Mouse (Mus musculus) midbrain, embryonic 10.5 days (tissue): ENCODE results near the gene Eif5a. TPM values are rescaled to one million over a fixed set of nuclear protein-coding genes. Genes with fewer than 3 reads are reported as not detected.
A peak's percentile ranks its signal among the peaks of the same experiment; 100 is the strongest.
"Not testable (repeated sequence)": the region's sequence is repeated elsewhere in the genome, so short reads cannot be mapped to it uniquely, and the experiment has no call there.

Experiments used
- DNase-seq: peaks from one replicate; pipeline ENCODE4 v3.0.0-alpha.2; 2017; ENCODE audit warnings: low spot score
- H3K27ac ChIP-seq: fragments of 300-500 bp; sonication (generic); replicated peaks from 2 replicates; pipeline ENCODE4 v1.5.1; 2016; ENCODE audit warnings: mild to moderate bottlenecking
- H3K27me3 ChIP-seq: fragments of 300-500 bp; sonication (generic); 2 replicates; pipeline ENCODE4 v1.6.1; 2016; ENCODE audit warnings: low read depth, mild to moderate bottlenecking; ENCODE audit not compliant: poor library complexity, severe bottlenecking
- H3K36me3 ChIP-seq: fragments of 300-500 bp; sonication (generic); 2 replicates; pipeline ENCODE4 v1.6.1; 2016; ENCODE audit warnings: mild to moderate bottlenecking, moderate library complexity
- H3K4me1 ChIP-seq: fragments of 300-500 bp; sonication (generic); 2 replicates; pipeline ENCODE4 v1.6.1; 2016
- H3K4me3 ChIP-seq: fragments of 300-500 bp; sonication (generic); 2 replicates; pipeline ENCODE4 v1.5.1; 2016; ENCODE audit warnings: mild to moderate bottlenecking, moderate library complexity
- H3K9me3 ChIP-seq: fragments of 300-500 bp; sonication (generic); replicated peaks from 2 replicates; pipeline ENCODE4 v1.6.1; 2016; ENCODE audit warnings: mild to moderate bottlenecking
- WGBS: fragments of 180-500 bp; shearing (Covaris S2); methylation state at CpG from one replicate; pipeline ENCODE4 v1.1.7; 2016; 5-methylcytosine and 5-hydroxymethylcytosine counted together
- polyA plus RNA-seq: library from polyadenylated mRNA; unstranded; fragments of >200 nt; fragmentation: Nextera tagmentation; extraction: Ambion mirVana; gene quantifications from 2 replicates; pipeline ENCODE4 v1.2.1, GENCODE M21; 2016

Eif5a gene
- polyA plus RNA-seq, 1 experiment from 2014 or later: 2,701 TPM

- H3K36me3 ChIP-seq, H3K4me3 ChIP-seq, DNase-seq, H3K9me3 ChIP-seq, H3K27ac ChIP-seq: not testable (repeated sequence)
- 89% methylated on average over 8 of the region's 8 CpGs for WGBS
- Histone ChIP-seq H3K27me3 (peaks cover 11% of the 10 kb centered on the region), H3K4me1 (peaks cover 13% of the 10 kb centered on the region)
Observed at GRCm38 (mm10) chr11:69930176-69930575, 8.4 kb upstream of the Eif5a start.

- DNase-seq: no peak
- Histone ChIP-seq H3K27me3 (peaks cover 6% of the 10 kb centered on the region), H3K36me3 (no peaks in the 10 kb centered on the region), H3K27ac (no peak overlapping the region), H3K9me3 (no peaks in the 10 kb centered on the region), H3K4me1 (peaks cover 10% of the 10 kb centered on the region; the same call in 1 of the 2 replicates), H3K4me3 (no peak overlapping the region)
- WGBS: 94% methylated on average over 4 of the region's 4 CpGs
Observed at GRCm38 (mm10) chr11:69929712-69930111, 8.0 kb upstream of the Eif5a start.

DNA sequence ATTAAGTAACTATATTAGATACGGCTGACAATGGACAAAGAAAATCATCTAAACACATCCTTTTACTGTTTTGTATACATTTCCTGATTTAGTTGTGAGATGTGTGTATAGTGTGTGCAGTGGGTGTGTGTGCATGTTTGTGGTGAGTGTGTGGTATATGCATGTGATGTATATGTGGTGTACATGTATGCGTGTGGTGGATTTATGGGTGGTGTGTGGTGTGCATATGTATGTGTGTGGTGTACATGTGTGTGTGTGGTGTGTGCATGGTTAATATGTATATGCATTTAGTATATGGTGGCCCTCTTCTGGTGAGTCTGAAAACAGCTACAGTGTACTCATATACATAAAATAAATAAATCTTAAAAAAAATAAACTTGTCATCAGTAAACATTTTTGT, 5.7 kb upstream of the Eif5a start:
- 96% methylated on average over 2 of the region's 2 CpGs for WGBS
- no peaks in the 10 kb centered on the region for H3K27me3 ChIP-seq
- no peak overlapping the region for H3K27ac ChIP-seq
- H3K36me3 ChIP-seq: no peaks in the 10 kb centered on the region
- no peak overlapping the region for H3K4me3 ChIP-seq
- no peaks in the 10 kb centered on the region for H3K9me3 ChIP-seq
- no peak for DNase-seq
- H3K4me1 ChIP-seq: peaks cover 6% of the 10 kb centered on the region

GRCm38 (mm10) chr11:69922796-69923195, 1.0 kb upstream of the Eif5a start:
- H3K27ac ChIP-seq: peak overlapping the region; percentile 99
- WGBS: 69% methylated on average over 3 of the region's 3 CpGs
- H3K36me3 ChIP-seq: peaks cover 19% of the 10 kb centered on the region
- H3K9me3 ChIP-seq: no peaks in the 10 kb centered on the region
- H3K4me1 ChIP-seq: peaks cover 32% of the 10 kb centered on the region
- peak overlapping the region; percentile 99 for H3K4me3 ChIP-seq
- no peaks in the 10 kb centered on the region for H3K27me3 ChIP-seq
- no peak for DNase-seq

- Histone ChIP-seq H3K27me3 (no peaks in the 10 kb centered on the region), H3K4me1 (peaks cover 36% of the 10 kb centered on the region), H3K4me3 (peak overlapping the region; percentile 99), H3K36me3 (peaks cover 26% of the 10 kb centered on the region), H3K27ac (peak overlapping the region; percentile 99), H3K9me3 (no peaks in the 10 kb centered on the region)
- DNase-seq: no peak
- WGBS: 5% methylated on average over 12 of the region's 12 CpGs
Observed at GRCm38 (mm10) chr11:69922012-69922756, 426 bp upstream of the Eif5a start.

DNA sequence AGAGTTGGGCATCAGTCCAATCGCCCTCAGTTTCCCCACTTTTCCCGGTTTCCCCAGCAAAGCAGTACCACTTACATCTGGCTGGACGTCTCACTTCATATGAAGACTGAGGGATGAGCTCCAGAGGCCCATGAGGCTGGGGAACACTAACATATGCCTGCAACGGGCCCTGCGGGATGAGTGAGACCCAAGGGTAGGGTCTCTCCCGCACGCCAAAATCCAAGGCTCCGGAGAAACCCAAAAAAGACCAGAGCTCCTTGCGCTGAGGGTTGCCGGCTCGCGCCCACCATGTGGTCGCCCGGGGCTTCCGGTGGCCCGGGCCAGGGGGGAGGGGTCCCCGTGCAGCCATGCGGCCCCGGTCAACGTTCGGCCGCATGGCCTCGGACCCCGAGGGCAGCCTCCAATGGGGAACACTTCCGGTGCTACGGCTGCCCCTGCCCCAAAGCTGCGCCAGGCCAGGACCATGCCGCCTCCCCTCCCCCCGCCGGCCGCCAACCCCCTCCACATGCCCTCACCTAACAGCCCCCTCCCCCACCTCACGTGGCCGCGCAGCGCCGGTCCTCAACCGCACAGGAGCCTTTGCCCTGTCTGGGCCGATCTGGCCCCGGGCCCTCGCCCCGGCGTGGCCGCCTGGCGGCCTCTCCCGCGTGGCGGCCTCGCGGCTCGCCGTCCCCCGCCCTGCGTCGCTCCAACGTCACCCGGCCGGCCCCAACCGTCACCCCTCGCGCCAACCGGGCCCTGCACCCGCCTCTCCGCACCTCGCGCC, 1.3 kb downstream of the Eif5a start:
- H3K36me3 ChIP-seq: peaks cover 43% of the 10 kb centered on the region
- WGBS: under 1% methylated on average over 63 of the region's 65 CpGs
- DNase-seq: peak; percentile 66
- peaks cover 54% of the 10 kb centered on the region for H3K4me1 ChIP-seq
- H3K4me3 ChIP-seq: peak overlapping the region; percentile 99
- peak overlapping the region; percentile 99 for H3K27ac ChIP-seq
- H3K27me3 ChIP-seq: no peaks in the 10 kb centered on the region
- no peaks in the 10 kb centered on the region for H3K9me3 ChIP-seq

DNA sequence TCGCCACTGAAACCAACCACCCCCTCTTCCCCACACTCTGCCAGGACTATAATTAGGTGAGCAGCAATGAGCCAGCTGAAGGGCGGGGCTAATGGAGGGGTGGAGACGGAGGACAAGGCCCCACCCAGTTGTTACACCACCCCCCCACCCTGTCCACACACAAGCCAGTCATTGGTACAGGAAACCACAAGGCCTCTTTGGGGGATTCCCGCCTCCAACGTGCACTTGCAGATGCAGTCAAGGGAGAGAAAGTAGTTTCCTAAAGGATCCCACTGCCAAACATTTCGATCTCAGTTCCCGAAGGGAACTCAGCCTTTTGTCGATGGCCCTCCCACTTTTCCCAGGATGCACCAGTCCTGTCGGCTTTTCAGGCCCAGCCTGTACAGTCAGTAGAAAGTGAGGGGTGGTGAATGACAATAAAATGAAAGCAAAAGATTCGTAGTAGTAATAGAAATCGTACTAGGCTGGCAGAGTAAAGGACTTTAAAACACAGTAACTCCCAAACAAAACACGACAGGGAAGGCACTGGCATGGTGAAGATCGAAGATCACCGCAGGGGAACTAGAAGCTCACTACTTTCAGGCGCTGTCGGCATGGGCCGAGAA, 2.0 kb downstream of the Eif5a start:
- DNase-seq: peak; percentile 50
- peak overlapping the region; percentile 99 for H3K27ac ChIP-seq
- H3K4me3 ChIP-seq: peak overlapping the region; percentile 99
- peaks cover 50% of the 10 kb centered on the region for H3K36me3 ChIP-seq
- peaks cover 61% of the 10 kb centered on the region for H3K4me1 ChIP-seq
- WGBS: 3% methylated on average over 17 of the region's 17 CpGs
- no peaks in the 10 kb centered on the region for H3K27me3 ChIP-seq
- no peaks in the 10 kb centered on the region for H3K9me3 ChIP-seq

- peaks cover 68% of the 10 kb centered on the region for H3K4me1 ChIP-seq
- H3K36me3 ChIP-seq: peaks cover 52% of the 10 kb centered on the region
- no peaks in the 10 kb centered on the region for H3K27me3 ChIP-seq
- peak overlapping the region; percentile 99; the same call in 1 of the 2 replicates for H3K27ac ChIP-seq
- WGBS: 88% methylated on average over 9 of the region's 9 CpGs
- no peaks in the 10 kb centered on the region for H3K9me3 ChIP-seq
- peak overlapping the region; percentile 99 for H3K4me3 ChIP-seq
- no peak for DNase-seq
Observed at GRCm38 (mm10) chr11:69919053-69919452, 2.7 kb downstream of the Eif5a start.

- H3K27ac ChIP-seq: no peak overlapping the region
- H3K9me3 ChIP-seq: no peaks in the 10 kb centered on the region
- no peak for DNase-seq
- 90% methylated on average over 5 of the region's 5 CpGs for WGBS
- H3K4me1 ChIP-seq: peaks cover 73% of the 10 kb centered on the region
- no peaks in the 10 kb centered on the region for H3K27me3 ChIP-seq
- H3K36me3 ChIP-seq: peaks cover 57% of the 10 kb centered on the region
- peak overlapping the region; percentile 99; the same call in 1 of the 2 replicates for H3K4me3 ChIP-seq
Observed at GRCm38 (mm10) chr11:69918118-69918517, 3.6 kb downstream of the Eif5a start.

DNA sequence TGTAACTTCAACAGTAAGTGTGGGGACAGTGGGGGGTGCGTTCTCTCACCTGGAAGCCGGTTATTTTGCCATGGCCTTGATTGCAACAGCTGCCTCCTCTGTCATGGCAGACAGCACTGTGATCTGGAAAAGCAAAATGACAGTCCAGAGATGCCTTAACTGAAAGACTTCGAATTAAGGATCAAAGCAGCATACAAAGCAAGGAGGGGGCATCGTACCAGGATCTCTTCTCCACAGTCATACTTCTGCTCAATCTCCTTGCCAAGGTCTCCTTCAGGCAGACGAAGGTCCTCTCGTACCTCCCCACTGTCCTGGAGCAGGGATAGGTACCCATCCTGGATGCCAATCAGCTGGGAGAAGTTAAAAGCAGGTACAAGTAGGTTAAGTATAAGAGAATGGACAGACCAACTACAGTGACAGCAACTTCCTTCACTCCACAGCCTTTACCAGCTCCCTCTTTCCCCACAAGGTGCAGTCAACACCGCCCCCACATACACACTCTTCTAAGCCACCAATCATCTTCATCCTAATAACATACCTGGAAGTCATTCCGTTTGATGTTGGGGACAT, 4.3 kb downstream of the Eif5a start:
- H3K27ac ChIP-seq: no peak overlapping the region
- no peak for DNase-seq
- H3K27me3 ChIP-seq: no peaks in the 10 kb centered on the region
- peaks cover 72% of the 10 kb centered on the region for H3K4me1 ChIP-seq
- peak overlapping the region; percentile 20; the same call in 1 of the 2 replicates for H3K4me3 ChIP-seq
- no peaks in the 10 kb centered on the region for H3K9me3 ChIP-seq
- H3K36me3 ChIP-seq: peaks cover 63% of the 10 kb centered on the region
- WGBS: 88% methylated on average over 8 of the region's 8 CpGs

- DNase-seq, H3K9me3 ChIP-seq, H3K27me3 ChIP-seq, H3K27ac ChIP-seq: not testable (repeated sequence)
- WGBS: 75% methylated on average over 7 of the region's 7 CpGs
- Histone ChIP-seq H3K4me1 (peaks cover 68% of the 10 kb centered on the region), H3K36me3 (peaks cover 70% of the 10 kb centered on the region), H3K4me3 (peak overlapping the region; percentile 97; the same call in 1 of the 2 replicates)
Observed at GRCm38 (mm10) chr11:69916652-69917378, 4.9 kb downstream of the Eif5a start.
